Mouse (Mus musculus) embryonic fibroblast, embryonic 13.5 days (primary cell): ENCODE data around the gene Pithd1.

Experiments
- CTCF ChIP-seq: IDR thresholded peaks from 2 replicates; pipeline ENCODE4 v1.5.1; 2011; ENCODE audit warnings: mild to moderate bottlenecking, control low read depth, low read length, moderate library complexity, borderline replicate concordance; ENCODE audit not compliant: insufficient read depth
- POLR2A ChIP-seq: IDR thresholded peaks from 2 replicates; pipeline ENCODE4 v1.6.1; 2011; ENCODE audit warnings: low read depth, mild to moderate bottlenecking, control low read depth, low read length, moderate library complexity

GRCm38 (mm10) chr4:135961709-135962108 is 25.4 kb downstream of the Pithd1 start:
- no peak for TF ChIP-seq CTCF
- no peak for TF ChIP-seq POLR2A
